Mouse (Mus musculus) cerebellum, postnatal 25 days (tissue): ENCODE data around the gene Sar1b.

Experiments
- DNase-seq, 2 experiments: peaks; one replicate each; pipeline ENCODE4 v3.0.0; 2021; ENCODE audit warnings: mixed read lengths in 2 of 2

Sar1b gene

GRCm38 (mm10) chr11:51831962-51832909 is 68.7 kb downstream of the Sar1b start:
- peak; percentile 90 to 95 for DNase-seq

- peak in 1 of 2 experiments; percentile 57 for DNase-seq
These were observed 69.5 kb downstream of the Sar1b start for GRCm38 (mm10) chr11:51832992-51833391.

- no peak for DNase-seq
These were observed 70.0 kb downstream of the Sar1b start for GRCm38 (mm10) chr11:51833393-51834066.

DNA sequence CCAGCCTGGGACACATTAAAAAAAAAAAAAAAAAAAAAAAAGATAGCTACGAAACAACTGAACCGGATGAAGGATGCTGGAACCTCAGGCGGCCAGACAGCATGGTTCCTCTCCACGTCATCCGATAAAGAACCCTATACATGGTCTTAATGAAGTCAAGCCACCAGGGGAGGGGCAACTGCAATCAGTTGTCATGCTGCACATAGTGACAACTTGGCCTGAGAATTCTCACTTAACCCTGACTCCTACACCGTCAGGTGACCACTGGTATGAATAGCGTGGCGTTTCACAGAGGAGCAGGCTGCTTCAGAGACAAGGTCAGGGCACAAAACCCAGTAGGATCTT is 70.6 kb downstream of the Sar1b start:
- DNase-seq, result no peak

- no peak for DNase-seq
These were observed 72.1 kb downstream of the Sar1b start for GRCm38 (mm10) chr11:51835598-51835997.

GRCm38 (mm10) chr11:51836506-51836905 is 73.0 kb downstream of the Sar1b start:
- no peak for DNase-seq

DNA sequence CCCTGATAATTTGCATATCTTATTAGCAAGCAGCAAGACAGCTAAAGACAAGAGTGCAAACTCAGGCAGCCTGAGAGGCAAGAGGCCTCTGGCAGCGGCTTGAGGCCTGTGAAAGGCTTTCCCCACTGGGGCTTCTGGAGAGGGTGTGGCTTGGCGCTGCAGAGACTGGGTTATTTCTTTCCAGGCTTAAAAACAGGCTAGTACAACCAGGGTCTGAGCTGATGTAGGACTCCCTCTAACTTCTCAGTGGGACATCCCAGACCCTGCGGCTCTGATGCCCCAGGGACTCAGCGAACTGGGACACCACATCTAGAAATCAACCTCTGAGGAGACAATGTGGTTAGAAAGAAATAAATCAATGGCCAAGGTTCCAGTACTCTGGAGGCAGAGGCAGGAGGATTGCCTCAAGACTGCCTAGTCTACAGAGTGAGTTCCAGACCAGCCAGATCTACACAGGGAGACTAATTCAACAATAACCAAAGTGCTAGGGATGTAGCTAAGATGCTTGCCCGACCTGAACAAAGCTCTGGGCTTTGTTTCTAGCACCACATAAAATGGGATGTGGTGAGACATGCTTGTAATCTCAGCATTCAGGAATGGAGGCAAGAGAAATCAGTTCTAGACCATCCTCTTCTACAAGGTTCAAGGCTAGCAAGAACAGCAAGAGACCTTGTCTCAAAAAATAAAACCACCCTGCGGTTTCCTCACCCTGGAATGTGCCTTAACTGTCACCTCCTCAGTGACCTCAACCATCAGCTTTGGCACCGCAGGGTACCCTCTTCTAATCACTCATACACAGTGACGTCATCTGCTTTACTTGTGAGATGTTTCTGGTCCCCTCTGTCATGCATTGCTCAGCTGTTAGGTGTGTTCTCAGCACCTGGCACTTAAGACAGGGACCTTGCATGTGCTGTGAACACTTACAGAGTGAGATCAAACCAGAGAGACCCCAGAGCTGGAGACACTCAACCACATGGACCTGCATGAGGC is 74.0 kb downstream of the Sar1b start:
- DNase-seq, result no peak

DNA sequence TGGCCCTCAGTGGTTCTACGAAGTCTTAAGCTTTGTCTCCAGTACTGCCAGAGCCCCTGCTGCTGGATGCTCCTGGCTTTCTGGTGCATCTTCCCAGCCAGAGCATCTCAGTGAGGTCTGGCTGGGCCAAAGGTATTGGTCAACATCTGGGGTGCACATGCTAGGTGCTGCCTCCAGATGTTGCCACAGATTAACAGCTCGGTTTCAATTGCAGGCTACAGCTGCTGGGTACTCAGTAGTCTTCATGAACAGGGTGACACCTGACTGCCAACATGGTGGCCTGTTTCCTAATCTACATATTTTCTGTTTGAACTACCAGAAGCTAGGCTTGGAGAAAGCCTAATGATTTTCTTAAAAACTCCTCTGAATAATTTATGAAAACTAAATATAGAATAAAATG is 75.6 kb downstream of the Sar1b start:
- no peak for DNase-seq

DNA sequence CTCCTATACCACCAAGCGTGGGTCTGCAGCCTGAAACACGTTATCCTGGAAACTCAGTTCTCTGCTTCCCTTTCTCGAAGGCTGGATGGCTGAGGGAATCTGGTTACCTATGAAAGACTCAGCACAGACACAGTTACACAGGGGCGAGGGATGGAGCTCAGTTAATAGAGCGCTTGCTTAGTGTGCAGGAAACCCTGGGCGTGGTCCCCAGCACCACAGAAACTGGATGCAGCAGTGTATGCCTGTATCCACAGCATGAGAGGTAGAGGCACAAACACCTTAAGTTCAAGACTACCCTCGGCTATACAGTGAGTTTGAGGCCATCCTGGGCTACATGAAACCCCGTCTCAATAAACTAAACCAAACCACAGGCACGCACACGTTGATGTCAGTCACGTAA is 76.5 kb downstream of the Sar1b start:
- no peak for DNase-seq

DNA sequence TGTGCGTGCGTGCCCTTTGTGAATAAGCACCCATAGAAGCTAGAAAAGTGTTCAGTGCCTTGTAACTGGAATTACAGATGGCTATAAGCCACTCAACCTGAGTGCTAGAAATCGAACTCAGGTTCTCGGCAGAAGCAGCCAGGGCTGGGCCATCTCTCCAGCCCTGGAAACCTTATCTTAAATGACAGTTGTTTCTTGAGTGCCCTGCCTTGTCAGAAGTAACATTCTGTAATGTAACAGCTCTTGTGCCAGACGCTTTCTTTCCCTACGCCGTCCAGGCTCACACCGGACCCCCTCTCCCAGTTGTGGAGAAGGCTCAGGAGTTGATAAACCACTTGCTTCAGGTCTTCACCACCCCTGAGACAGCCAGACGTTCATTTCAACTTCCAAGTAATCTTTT is 77.2 kb downstream of the Sar1b start:
- no peak for DNase-seq

DNA sequence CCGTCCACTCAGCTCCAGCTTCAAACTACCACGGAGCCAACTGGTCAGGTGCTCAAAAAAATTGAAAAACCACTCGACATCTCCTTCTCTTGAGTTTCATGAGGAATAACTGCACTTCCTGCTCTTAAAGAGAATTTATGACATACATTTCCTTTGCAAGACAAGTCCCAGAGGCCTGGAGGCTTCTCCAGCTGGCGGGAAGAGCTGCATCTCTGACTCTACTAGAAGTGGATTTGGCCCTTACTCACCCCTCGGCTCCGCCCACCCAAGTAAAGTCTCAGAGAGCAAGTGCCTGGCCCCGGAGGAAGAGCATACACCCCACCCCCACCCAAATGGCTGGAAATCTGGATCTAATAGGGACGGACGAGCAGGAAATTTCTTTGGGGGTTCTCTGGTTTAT is 77.7 kb downstream of the Sar1b start:
- no peak for DNase-seq
